Mouse (Mus musculus): ENCODE data around the gene Scube3.

GRCm38 (mm10) chr17:28172690-28173089 is 30.7 kb downstream of the Scube3 start:
- TF ChIP-seq POLR2AphosphoS5 (IDR thresholded peaks at IDR 0.05; ENCODE audit: insufficient replicate concordance, low read depth, low read length) (no peak), GATA1 (IDR thresholded peaks at IDR 0.05; ENCODE audit: borderline replicate concordance, low read length) (no peak), CTCF (IDR thresholded peaks at IDR 0.05; ENCODE audit: low read depth, low read length) (no peak), GATA2 (IDR thresholded peaks at IDR 0.05; ENCODE audit: borderline replicate concordance, low read depth, low read length) (no peak), TAL1 (conservative IDR thresholded peaks at IDR 0.05; ENCODE audit: low read depth, low read length) (no peak)

Data from G1E (cell line).